Mouse (Mus musculus): Measurements from ENCODE around the gene Olfr1112.
"Not testable (repeated sequence)": the region's sequence is repeated elsewhere in the genome, so short reads cannot be mapped to it uniquely, and the experiment has no call there.

Olfr1112 gene

DNA sequence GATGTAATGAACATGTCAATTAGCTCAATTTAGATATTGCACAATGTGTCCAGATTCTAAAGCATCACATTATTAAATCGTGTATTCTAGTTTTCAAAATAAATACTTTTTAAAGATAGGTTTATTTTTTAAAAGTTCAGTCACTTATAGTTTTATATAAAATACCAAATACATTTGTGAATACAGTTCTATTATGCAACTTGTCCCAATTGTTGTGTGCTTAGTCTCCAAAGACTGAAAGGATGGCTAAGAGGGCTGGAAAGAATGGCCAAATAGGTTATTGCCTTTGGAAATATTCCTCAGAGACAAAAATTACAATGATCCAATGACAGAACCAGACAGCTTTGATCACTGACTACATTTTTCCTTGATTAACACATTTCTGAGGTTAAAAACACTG is at the start of gene Olfr1112:
Gene Olfr1112, plus strand, starts transcription at position 301 of the 400 bp plus-strand sequence.
- no peak for DNase-seq (ENCODE audit: low spot score in 2 of 2)

DNA sequence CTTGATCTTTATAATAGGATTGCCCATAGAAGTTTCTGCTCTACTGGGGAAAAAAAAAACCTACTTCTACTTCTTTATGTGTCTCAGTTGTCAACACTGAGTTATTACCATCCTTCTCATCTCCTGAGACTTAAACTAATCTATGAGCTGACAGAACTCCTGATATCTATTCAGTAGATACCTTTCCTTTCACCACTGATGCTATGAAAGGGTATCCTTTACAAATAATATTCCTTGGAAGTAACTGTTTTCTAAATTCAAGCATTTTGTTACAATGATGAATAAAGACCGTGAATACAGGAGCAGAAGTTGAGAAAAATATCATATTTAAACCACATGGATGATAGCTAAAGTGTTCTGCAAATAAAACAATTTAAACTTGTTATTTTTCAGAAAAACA is 47.4 kb upstream of the Olfr1112 start, which contains the start of gene Olfr1110:
Gene Olfr1110, minus strand, starts transcription at position 101 of the 400 bp plus-strand sequence.
- no peak for DNase-seq (ENCODE audit: low spot score in 2 of 2)

DNA sequence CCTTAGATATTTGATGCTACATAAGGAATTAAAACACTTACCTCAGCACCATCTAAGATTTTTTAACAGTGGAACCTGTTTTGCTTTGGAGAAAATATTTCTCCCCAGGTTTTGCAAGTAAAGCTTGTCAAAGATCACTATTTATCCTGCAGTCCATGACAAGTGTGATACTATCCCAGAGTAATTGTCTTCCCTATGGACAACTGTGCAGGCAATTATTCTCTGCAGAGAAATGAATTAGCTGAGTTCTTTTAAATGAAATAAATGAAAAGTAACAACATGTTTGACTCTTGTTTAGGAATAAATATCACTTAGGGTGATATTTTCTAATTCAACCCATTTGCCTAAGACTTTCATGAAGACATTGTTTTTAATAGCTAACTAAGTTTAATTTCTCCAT is 35.1 kb upstream of the Olfr1112 start, which contains the start of gene Olfr1111:
Gene Olfr1111, minus strand, starts transcription at position 101 of the 400 bp plus-strand sequence.
- DNase-seq (ENCODE audit: low spot score in 2 of 2), result no peak

DNA sequence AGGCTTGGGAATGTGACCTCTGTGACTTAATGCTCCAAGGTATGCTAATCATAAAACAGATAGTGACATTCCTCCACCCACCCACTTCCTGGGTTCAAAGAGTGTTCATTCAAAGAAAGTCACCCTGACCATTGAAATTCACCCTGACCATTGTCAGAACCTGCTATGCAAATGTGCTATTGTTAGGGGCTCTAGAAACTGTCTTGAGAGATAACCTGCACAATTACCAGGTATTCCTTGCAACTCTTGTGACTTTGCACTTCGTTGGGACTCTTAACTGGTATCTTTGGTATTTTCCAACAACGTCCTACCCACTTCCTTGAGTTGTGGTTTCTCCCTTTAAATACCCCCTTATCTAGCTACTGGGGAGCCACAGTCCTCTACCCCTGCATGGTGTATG is 19.9 kb upstream of the Olfr1112 start:
- DNase-seq (ENCODE audit: low spot score in 2 of 2), result not testable (repeated sequence)

DNA sequence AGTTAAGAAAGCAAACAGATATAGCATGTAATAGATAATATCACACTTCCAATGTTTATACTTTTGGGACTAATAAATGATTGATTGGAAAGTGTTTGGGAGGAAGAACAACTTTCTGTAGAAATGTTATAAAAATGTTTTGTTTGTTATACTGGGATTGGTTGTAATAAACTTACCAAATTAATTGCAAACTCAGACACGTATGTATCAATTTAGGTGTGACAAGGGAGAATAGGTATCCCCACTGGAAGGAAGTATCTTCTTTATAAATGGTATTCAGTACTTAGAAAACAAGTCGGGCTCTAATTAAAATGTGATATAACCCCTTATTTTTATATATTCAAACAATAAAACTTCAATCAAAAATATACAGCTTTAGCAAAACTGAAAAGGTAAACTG is 21.1 kb downstream of the Olfr1112 start, which contains the start of gene Olfr1113:
Gene Olfr1113, plus strand, starts transcription at position 301 of the 400 bp plus-strand sequence.
- no peak for DNase-seq (ENCODE audit: low spot score in 2 of 2)
